Mouse (Mus musculus) stomach, postnatal 0 days (tissue): ENCODE measurements around the gene Hdac4.

ENCODE experiments used
- CTCF ChIP-seq: IDR thresholded peaks from 2 replicates; pipeline ENCODE4 v1.5.1; 2016; ENCODE audit warnings: antibody characterized with exemption, low read depth, mild to moderate bottlenecking, moderate library complexity
- EP300 ChIP-seq: optimal IDR thresholded peaks from 2 replicates; pipeline ENCODE3; 2016; ENCODE audit warnings: antibody characterized with exemption

DNA sequence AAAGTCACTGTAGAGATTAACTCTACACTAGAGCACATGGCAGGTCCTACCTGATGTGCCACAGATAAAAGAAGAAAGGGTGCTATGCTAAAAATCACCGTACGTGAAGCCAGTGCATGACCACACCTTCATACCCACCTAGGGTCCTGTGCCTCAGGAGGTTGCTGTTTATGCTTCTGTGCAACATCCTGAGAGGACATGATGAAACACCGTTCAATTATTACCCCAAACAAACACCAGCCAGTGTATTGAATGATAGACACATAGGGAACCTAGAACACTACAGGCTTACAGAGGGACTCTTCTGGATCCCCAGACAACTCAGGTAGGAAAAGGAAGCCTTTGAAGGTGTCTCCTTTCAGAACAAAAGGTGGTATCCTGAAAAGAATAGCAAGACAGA, 120.8 kb downstream of the Hdac4 start:
- TF ChIP-seq CTCF, result no peak
- no peak for TF ChIP-seq EP300
